ENCODE assay signal across 8 mouse cellular contexts in the genomic region with DNA sequence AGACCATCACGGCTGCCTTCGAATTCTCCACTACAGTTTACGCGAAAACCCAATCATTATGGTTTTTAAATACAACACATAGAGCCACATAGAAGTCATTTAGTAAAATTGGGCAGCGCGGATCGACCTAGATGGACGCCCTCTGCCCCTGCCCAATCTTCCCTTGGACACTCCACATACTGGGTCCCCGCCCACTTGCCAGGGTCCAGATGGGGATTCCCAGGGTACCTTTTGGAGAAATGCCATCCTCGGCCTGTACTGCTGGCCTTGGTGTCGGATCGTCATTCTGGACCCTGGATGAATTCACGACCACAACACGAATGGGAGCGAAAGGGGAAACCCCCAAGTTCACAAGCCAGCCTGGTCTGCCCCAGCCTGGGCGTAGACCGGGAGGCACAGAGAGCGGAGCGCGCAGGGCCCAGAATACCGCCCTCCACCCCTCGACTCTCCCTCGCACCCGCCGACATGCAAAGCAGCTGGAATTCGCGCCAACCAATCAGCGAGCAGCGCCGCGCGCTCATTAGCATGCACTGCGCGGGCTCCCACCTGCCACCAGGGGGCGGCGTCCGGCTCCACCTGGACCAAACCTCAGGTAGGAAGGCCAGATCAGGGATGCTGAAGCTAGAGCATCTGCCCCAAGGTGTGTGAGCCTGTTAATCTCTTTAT. TPM values are rescaled to one million over a fixed set of nuclear protein-coding genes. Genes with fewer than 3 reads are reported as not detected.
DNase-seq lines count a peak whose midpoint lies in the region; ATAC-seq and TF ChIP-seq lines count a peak whose summit lies in the region.

A gene (minus strand): TSS at position 420 of the 666 bp plus-strand sequence.

- peak; percentile 94 for ATAC-seq in lung, embryonic 15.5 days (ENCODE audit: borderline replicate concordance, extremely low read depth, low FRiP score, low TSS enrichment)

- H3K4me3 ChIP-seq in hindbrain, embryonic 10.5 days: peak within 1 kb of the TSS; percentile 55
- H3K4me3 ChIP-seq in lung, embryonic 15.5 days: peak within 1 kb of the TSS; percentile 44
- H3K4me3 ChIP-seq in thymus, adult 2 months (ENCODE audit: control insufficient read depth, insufficient read depth, low read length): no peak within 1 kb of the TSS

- 4% methylated on average over 37 of the region's 37 CpGs for WGBS in hindbrain, embryonic 10.5 days
- WGBS in lung, embryonic 15.5 days: 4% methylated on average over 37 of the region's 37 CpGs
- 15% methylated on average over 37 of the region's 37 CpGs for WGBS in thymus, adult 2 months

- TF ChIP-seq POLR2A in thymus, adult 2 months (IDR thresholded peaks at IDR 0.05; ENCODE audit: control insufficient read depth, extremely low read depth, insufficient read depth, low read length, poor library complexity): 0 out of 2 replicates have a peak, but pooled peaks have one; percentile 32

- H3K27me3 ChIP-seq in hindbrain, embryonic 10.5 days (ENCODE audit: insufficient read depth, poor library complexity, severe bottlenecking): peaks cover 32% of the 10 kb centered on the region
- peaks cover 10% of the 10 kb centered on the region; the same call in 1 of the 2 replicates for H3K27me3 ChIP-seq in lung, embryonic 15.5 days
- H3K27me3 ChIP-seq in thymus, adult 2 months (ENCODE audit: control insufficient read depth, insufficient read depth, low read length): no peaks in the 10 kb centered on the region; the same call in 1 of the 2 replicates

- peak within 1 kb of the TSS; percentile 83 for H3K4me2 ChIP-seq in lung, embryonic 15.5 days

- peaks cover 16% of the 10 kb centered on the region; the same call in 1 of the 2 replicates for H3K4me1 ChIP-seq in hindbrain, embryonic 10.5 days (replicated peaks)
- peaks cover 11% of the 10 kb centered on the region; the same call in 1 of the 2 replicates for H3K4me1 ChIP-seq in lung, embryonic 15.5 days
- H3K4me1 ChIP-seq in thymus, adult 2 months (replicated peaks; ENCODE audit: control insufficient read depth, insufficient read depth, low read length): peaks cover 3% of the 10 kb centered on the region

- H3K9ac ChIP-seq in lung, embryonic 15.5 days: peak within 1 kb of the TSS; percentile 44; the same call in 1 of the 2 replicates

- peak; percentile 99 for TF ChIP-seq CTCF in thymus, adult 2 months (IDR thresholded peaks at IDR 0.05; ENCODE audit: borderline replicate concordance, control insufficient read depth, extremely low read depth, insufficient read depth, low read length, poor library complexity)

- peak; percentile 90 for DNase-seq in Muller cell, postnatal 12 days (ENCODE audit: inconsistent ontology term)
- peak; percentile 99 for DNase-seq in cerebellum, postnatal 10 days
- DNase-seq in frontal cortex, adult 2 months (ENCODE audit: extremely low spot score in 1 of 2, low spot score in 1 of 2): peak; percentile 84 to 96
- peak; percentile 89 for DNase-seq in hindbrain, embryonic 10.5 days (ENCODE audit: low spot score)
- peak; percentile 71 for DNase-seq in layer of hippocampus, adult 9-10 months (ENCODE audit: low spot score)
- peak; percentile 85 for DNase-seq in ovary, adult 18-20 months (ENCODE audit: low spot score)
- peak; percentile 94 for DNase-seq in thymus, adult 2 months

- no peaks in the 10 kb centered on the region for H3K36me3 ChIP-seq in hindbrain, embryonic 10.5 days
- H3K36me3 ChIP-seq in lung, embryonic 15.5 days: no peaks in the 10 kb centered on the region
- no peaks in the 10 kb centered on the region for H3K36me3 ChIP-seq in thymus, adult 2 months (ENCODE audit: control insufficient read depth, insufficient read depth, low read length)

- peak within 1 kb of the TSS; percentile 79 for H3K27ac ChIP-seq in hindbrain, embryonic 10.5 days
- H3K27ac ChIP-seq in lung, embryonic 15.5 days: no peak within 1 kb of the TSS
- H3K27ac ChIP-seq in thymus, adult 2 months (ENCODE audit: control insufficient read depth, insufficient read depth, low read length): no peak within 1 kb of the TSS

- H3K9me3 ChIP-seq in hindbrain, embryonic 10.5 days: no peaks in the 10 kb centered on the region
- no peaks in the 10 kb centered on the region for H3K9me3 ChIP-seq in lung, embryonic 15.5 days

RNA-seq across cellular contexts. Expression of the gene that starts here (rescaled TPM):
- polyA plus RNA-seq in frontal cortex, adult 2 months (2012; rRNA removed): 19.7 and 24.3 TPM in 2 replicates
- polyA plus RNA-seq in hindbrain, embryonic 10.5 days (2016; fragmentation: Nextera tagmentation; extraction: Ambion mirVana): 1.3 and 1.8 TPM in 2 replicates
- 1.3 and 1.7 TPM in 2 replicates for polyA plus RNA-seq in lung, embryonic 15.5 days (2015; fragmentation: Nextera tagmentation; extraction: Ambion mirVana)
- 0.61 and 1.2 TPM in 2 replicates for polyA plus RNA-seq in thymus, adult 2 months (2012; rRNA removed)
